Mouse (Mus musculus) stomach, embryonic 16.5 days (tissue): ENCODE data around the gene Iffo2. TPM values are rescaled to one million over a fixed set of nuclear protein-coding genes. Genes with fewer than 3 reads are reported as not detected.

Experiments used
- ATAC-seq: fragments of 200-750 bp; cut with Nextera tagmentation; 2 replicates; pipeline ENCODE4 v1.8.0; 2017; ENCODE audit warnings: moderate number of reproducible peaks, moderate TSS enrichment; ENCODE audit not compliant: insufficient read depth, low FRiP score
- H3K27ac ChIP-seq: fragments of 300-500 bp; sonication (generic); 2 replicates; pipeline ENCODE4 v1.5.1; 2014; ENCODE audit warnings: low read length
- H3K27me3 ChIP-seq: fragments of 300-500 bp; sonication (generic); 2 replicates; pipeline ENCODE4 v1.6.1; 2014; ENCODE audit warnings: low read length, control low read depth, mixed read lengths; ENCODE audit not compliant: control insufficient read depth, insufficient read depth
- H3K36me3 ChIP-seq: fragments of 300-500 bp; sonication (generic); 2 replicates; pipeline ENCODE4 v1.6.1; 2014; ENCODE audit warnings: low read length; ENCODE audit not compliant: control insufficient read depth, insufficient read depth
- H3K4me1 ChIP-seq: fragments of 300-500 bp; sonication (generic); 2 replicates; pipeline ENCODE4 v1.6.1; 2014; ENCODE audit warnings: low read length, control low read depth, mixed read lengths; ENCODE audit not compliant: control insufficient read depth, insufficient read depth
- H3K4me2 ChIP-seq: fragments of 300-500 bp; sonication (generic); 2 replicates; pipeline ENCODE4 v1.6.1; 2014; ENCODE audit warnings: low read depth, low read length, mixed read lengths
- H3K4me3 ChIP-seq: fragments of 300-500 bp; sonication (generic); replicated peaks from 2 replicates; pipeline ENCODE4 v1.5.1; 2014; ENCODE audit warnings: mild to moderate bottlenecking, low read length
- H3K9ac ChIP-seq: fragments of 300-500 bp; sonication (generic); 2 replicates; pipeline ENCODE4 v1.6.1; 2014; ENCODE audit warnings: low read length
- H3K9me3 ChIP-seq: fragments of 300-500 bp; sonication (generic); replicated peaks from 2 replicates; pipeline ENCODE4 v1.6.1; 2016; ENCODE audit warnings: low read length, control low read depth; ENCODE audit not compliant: control insufficient read depth
- WGBS: fragments of 180-500 bp; shearing (Covaris S2); extraction: QIAGEN DNeasy Blood & Tissue Kit; methylation state at CpG from one replicate; pipeline ENCODE4 v1.1.7; 2014; 5-methylcytosine and 5-hydroxymethylcytosine counted together
- polyA plus RNA-seq: library from polyadenylated mRNA; unstranded; fragments of >200 nt; fragmentation: Nextera tagmentation; extraction: Ambion mirVana; gene quantifications from 2 replicates; pipeline ENCODE4 v1.2.1, GENCODE M21; 2015

The Iffo2 gene
- polyA plus RNA-seq, 1 experiment from 2014 or later = 1.8 TPM

- 85% methylated on average over 11 of the region's 11 CpGs for WGBS
- no peak for ATAC-seq
- peaks cover 21% of the 10 kb centered on the region for H3K4me1 ChIP-seq
- H3K9ac ChIP-seq = no peak overlapping the region
- no peaks in the 10 kb centered on the region for H3K27me3 ChIP-seq
- no peak overlapping the region for H3K4me3 ChIP-seq
- no peak overlapping the region for H3K4me2 ChIP-seq
- no peak overlapping the region for H3K27ac ChIP-seq
- no peaks in the 10 kb centered on the region for H3K36me3 ChIP-seq
- H3K9me3 ChIP-seq = no peaks in the 10 kb centered on the region
Measured at GRCm38 (mm10) chr4:139605216-139605615, 74.9 kb downstream of the Iffo2 start.

- Histone ChIP-seq H3K9ac (no peak overlapping the region), H3K4me2 (no peak overlapping the region), H3K27me3 (no peaks in the 10 kb centered on the region), H3K4me3 (no peak overlapping the region), H3K36me3 (no peaks in the 10 kb centered on the region), H3K4me1 (peaks cover 18% of the 10 kb centered on the region), H3K9me3 (no peaks in the 10 kb centered on the region), H3K27ac (no peak overlapping the region)
- WGBS = 91% methylated on average over 5 of the region's 5 CpGs
- ATAC-seq = no peak
Measured at GRCm38 (mm10) chr4:139606732-139607131, 76.4 kb downstream of the Iffo2 start.

- H3K27me3 ChIP-seq = no peaks in the 10 kb centered on the region
- 57% methylated on average over 4 of the region's 4 CpGs for WGBS
- H3K9me3 ChIP-seq = peaks cover 8% of the 10 kb centered on the region; the same call in 1 of the 2 replicates
- H3K36me3 ChIP-seq = peaks cover 9% of the 10 kb centered on the region; the same call in 1 of the 2 replicates
- H3K4me1 ChIP-seq = 0 out of 2 replicates have a peak, but pooled peaks cover 2% of the 10 kb centered on the region
- H3K4me3 ChIP-seq = no peak overlapping the region
- no peak overlapping the region for H3K9ac ChIP-seq
- H3K27ac ChIP-seq = no peak overlapping the region
- no peak for ATAC-seq
- H3K4me2 ChIP-seq = no peak overlapping the region
Measured at GRCm38 (mm10) chr4:139608975-139609374, 78.6 kb downstream of the Iffo2 start.

GRCm38 (mm10) chr4:139610954-139611353 lies 80.6 kb downstream of the Iffo2 start:
- ATAC-seq = no peak
- Histone ChIP-seq H3K4me1 (0 out of 2 replicates have a peak, but pooled peaks cover 2% of the 10 kb centered on the region), H3K27ac (peak overlapping the region; percentile 67), H3K9me3 (peaks cover 8% of the 10 kb centered on the region; the same call in 1 of the 2 replicates), H3K4me3 (no peak overlapping the region), H3K27me3 (no peaks in the 10 kb centered on the region; the same call in 1 of the 2 replicates), H3K36me3 (peaks cover 18% of the 10 kb centered on the region), H3K4me2 (no peak overlapping the region; the same call in 1 of the 2 replicates), H3K9ac (peak overlapping the region; percentile 35)
- WGBS = 62% methylated on average over 6 of the region's 6 CpGs

GRCm38 (mm10) chr4:139611542-139611953 lies 81.2 kb downstream of the Iffo2 start:
- Histone ChIP-seq H3K9ac (0 out of 2 replicates have a peak overlapping the region, but pooled peaks have one; percentile 39), H3K4me3 (no peak overlapping the region; the same call in 1 of the 2 replicates), H3K27me3 (no peaks in the 10 kb centered on the region; the same call in 1 of the 2 replicates), H3K4me2 (peak overlapping the region; percentile 42), H3K4me1 (0 out of 2 replicates have a peak, but pooled peaks cover 2% of the 10 kb centered on the region), H3K36me3 (peaks cover 18% of the 10 kb centered on the region), H3K27ac (peak overlapping the region; percentile 27; the same call in 1 of the 2 replicates), H3K9me3 (peaks cover 8% of the 10 kb centered on the region; the same call in 1 of the 2 replicates)
- WGBS = 10% methylated on average over 10 of the region's 10 CpGs
- peak; percentile 67; the same call in 1 of the 2 replicates for ATAC-seq

GRCm38 (mm10) chr4:139614524-139615260 lies 84.3 kb downstream of the Iffo2 start:
- H3K4me1 ChIP-seq = peaks cover 2% of the 10 kb centered on the region; the same call in 1 of the 2 replicates
- 89% methylated on average over 21 of the region's 21 CpGs for WGBS
- no peak for ATAC-seq
- peaks cover 18% of the 10 kb centered on the region for H3K36me3 ChIP-seq
- H3K27ac ChIP-seq = no peak overlapping the region
- no peak overlapping the region for H3K4me2 ChIP-seq
- H3K27me3 ChIP-seq = no peaks in the 10 kb centered on the region; the same call in 1 of the 2 replicates
- H3K4me3 ChIP-seq = no peak overlapping the region
- no peak overlapping the region for H3K9ac ChIP-seq
- H3K9me3 ChIP-seq = peaks cover 8% of the 10 kb centered on the region; the same call in 1 of the 2 replicates

GRCm38 (mm10) chr4:139616276-139617000 lies 86.1 kb downstream of the Iffo2 start:
- H3K4me1 ChIP-seq = no peaks in the 10 kb centered on the region; the same call in 1 of the 2 replicates
- ATAC-seq = peak; percentile 90
- H3K27ac ChIP-seq = peak overlapping the region; percentile 77
- peak overlapping the region; percentile 50 for H3K4me3 ChIP-seq
- peaks cover 18% of the 10 kb centered on the region for H3K36me3 ChIP-seq
- peak overlapping the region; percentile 45 for H3K4me2 ChIP-seq
- peaks cover 8% of the 10 kb centered on the region; the same call in 1 of the 2 replicates for H3K9me3 ChIP-seq
- H3K9ac ChIP-seq = peak overlapping the region; percentile 59
- H3K27me3 ChIP-seq = no peaks in the 10 kb centered on the region; the same call in 1 of the 2 replicates
- WGBS = 13% methylated on average over 24 of the region's 24 CpGs

GRCm38 (mm10) chr4:139617001-139617364 lies 86.6 kb downstream of the Iffo2 start:
- H3K4me2 ChIP-seq = peak overlapping the region; percentile 45
- peak overlapping the region; percentile 51 for H3K9ac ChIP-seq
- ATAC-seq = no peak
- H3K4me1 ChIP-seq = no peaks in the 10 kb centered on the region; the same call in 1 of the 2 replicates
- peak overlapping the region; percentile 71; the same call in 1 of the 2 replicates for H3K27ac ChIP-seq
- H3K9me3 ChIP-seq = peaks cover 8% of the 10 kb centered on the region; the same call in 1 of the 2 replicates
- peaks cover 18% of the 10 kb centered on the region for H3K36me3 ChIP-seq
- H3K27me3 ChIP-seq = no peaks in the 10 kb centered on the region; the same call in 1 of the 2 replicates
- peak overlapping the region; percentile 23 for H3K4me3 ChIP-seq
- WGBS = 48% methylated on average over 3 of the region's 3 CpGs
